Mouse (Mus musculus) gonadal fat pad, adult 2 months (tissue): Measurements from ENCODE around the gene Avil. TPM values are rescaled to one million over a fixed set of nuclear protein-coding genes. Genes with fewer than 3 reads are reported as not detected.

ENCODE experiments used
- DNase-seq: peaks from one replicate; pipeline ENCODE4 v3.0.0-alpha.2; 2012; ENCODE audit warnings: low read depth
- polyA plus RNA-seq: library from polyadenylated mRNA; depleted of rRNA; stranded (reverse); fragments of >200 nt; gene quantifications from 2 replicates; pipeline ENCODE4 v1.2.3, GENCODE M21; 2012

The Avil gene
- polyA plus RNA-seq, 1 experiment, result 0.07 TPM

DNA sequence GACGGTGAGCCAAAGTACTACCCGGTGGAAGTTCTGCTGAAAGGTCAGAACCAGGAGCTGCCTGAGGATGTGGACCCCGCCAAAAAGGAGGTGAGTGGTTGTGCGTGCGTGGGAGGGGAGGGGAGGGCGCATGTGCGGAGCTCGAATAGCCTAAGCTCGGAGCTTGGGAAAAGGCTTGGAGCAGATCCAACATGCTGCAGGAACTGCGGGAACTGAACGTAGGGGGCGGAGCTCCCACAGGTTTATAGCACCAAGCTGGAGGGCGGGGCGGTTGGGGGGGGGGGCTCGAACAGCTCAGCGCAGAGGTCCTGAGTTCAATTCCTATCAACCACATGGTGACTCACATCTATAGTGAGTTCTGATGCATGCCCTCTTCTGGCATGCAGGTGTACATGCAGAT is 17.9 kb downstream of the Avil start:
- no peak for DNase-seq

DNA sequence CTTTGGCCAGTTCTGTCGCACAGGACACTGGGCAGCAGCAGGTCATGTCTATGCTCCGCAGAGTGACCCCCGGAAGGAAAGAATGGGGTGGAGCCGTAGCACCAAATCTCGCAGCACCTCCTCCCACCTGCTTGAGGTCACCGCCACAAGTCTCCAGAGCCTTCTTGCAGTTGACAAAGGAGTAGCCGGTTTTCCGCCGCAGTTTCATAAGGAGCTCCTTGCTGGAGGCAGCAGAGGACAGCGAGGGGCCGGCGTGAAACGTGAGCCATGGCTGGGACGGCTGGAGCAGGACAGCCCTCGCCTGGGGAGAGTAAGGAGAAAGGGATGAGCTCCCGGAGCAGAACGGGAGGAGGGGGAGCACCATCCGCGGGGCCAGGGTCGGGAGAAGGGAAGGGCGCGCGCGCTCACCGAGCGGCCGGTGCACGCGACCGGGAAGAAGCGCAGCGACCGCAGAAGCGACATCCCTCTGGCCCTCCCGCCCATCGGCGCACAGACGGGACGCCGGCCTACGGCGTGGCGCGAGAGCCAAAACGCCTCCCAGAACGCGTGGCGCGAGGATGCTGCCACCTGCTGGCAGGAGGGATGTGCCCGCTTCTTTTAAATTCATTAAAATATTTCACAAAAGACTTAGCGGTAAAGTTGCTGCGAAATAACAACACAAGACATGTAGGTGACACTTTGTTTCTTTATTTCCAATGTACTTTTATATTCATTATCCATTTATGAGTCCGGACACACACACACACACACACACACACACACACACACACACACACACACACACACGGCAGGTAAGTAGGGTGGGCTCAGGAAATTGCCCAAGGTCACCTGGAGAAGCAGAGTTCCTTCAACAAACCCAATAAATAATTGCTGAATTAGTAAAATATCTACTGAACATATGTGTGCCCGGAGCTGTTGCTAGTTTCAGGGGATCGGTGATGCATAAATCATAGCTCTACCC is 30.1 kb downstream of the Avil start, which contains the start of gene Tsfm:
Gene Tsfm, minus strand, starts transcription at position 505 of the 961 bp plus-strand sequence.
- no peak for DNase-seq

DNA sequence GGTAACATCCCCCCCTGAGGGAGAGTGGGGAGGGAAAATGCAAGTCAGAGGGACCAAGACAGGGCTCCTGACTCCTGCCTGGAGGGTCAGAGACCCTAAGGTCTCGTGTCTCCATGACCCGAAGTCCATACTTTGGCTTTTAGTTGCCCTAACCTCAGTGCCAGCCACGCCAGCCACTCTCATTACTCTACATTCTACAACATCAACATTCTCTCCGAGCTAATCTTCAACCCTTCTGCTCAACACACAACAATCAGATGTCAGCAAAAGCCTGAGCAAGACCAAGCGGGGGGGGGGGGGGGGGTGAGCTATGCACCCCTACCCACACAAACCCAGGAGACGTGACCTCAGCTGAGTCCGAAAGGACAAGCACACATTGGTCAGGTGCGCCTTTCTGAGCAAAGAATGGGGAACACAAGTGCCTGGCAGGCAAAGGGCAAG is 32.8 kb downstream of the Avil start:
- no peak for DNase-seq

GRCm38 (mm10) chr10:127036273-127036672 is 35.8 kb downstream of the Avil start:
- no peak for DNase-seq

DNA sequence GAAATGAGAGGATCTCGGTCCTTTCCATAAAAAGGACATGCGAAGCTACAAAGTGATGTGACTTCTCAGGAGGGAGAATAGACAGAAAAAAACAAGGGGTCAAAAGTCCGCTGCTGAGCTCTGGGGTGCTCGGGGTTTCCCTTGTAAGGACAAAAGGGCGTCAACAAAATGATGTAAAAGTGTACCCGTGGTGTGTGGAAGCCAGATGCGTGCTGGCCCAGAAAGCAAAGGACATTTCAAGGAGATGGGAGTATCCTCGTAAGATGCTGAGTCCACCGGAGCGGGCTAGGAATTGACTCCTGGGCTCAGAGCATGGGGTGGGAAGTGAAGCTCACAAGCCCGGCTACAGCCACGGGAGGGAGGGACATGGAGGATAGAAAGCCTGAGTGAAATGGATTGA is 37.1 kb downstream of the Avil start:
- no peak for DNase-seq

DNA sequence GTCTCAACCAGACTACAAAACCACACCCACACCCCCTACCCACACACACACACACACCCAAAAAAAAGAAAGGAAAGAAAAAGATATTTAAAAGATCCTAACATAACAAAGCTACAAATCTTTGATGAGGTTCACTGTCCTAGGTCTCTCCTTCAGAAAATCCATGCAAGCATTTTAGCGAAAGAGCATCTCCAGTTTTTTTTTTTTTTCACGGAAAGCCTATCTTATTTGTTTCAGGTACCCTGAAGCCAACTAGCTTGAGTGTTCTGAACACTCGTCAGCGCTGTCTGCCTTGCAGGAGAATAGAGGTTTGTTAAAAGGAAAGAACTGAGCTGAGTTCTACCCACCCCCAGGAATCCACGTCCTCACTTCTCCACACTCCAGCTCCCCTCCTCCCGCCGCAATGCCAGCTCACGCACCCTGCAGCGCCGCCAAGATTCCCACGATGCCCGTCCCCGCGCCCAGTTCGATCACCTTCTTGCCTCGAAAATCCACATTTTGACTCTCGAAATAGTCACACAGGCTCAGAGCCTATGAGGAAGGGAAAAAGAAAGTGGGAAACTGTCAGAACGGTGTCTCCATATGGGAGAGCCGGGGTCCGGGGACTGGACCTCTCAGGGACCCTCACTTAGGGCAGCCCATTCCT is 40.2 kb downstream of the Avil start:
- DNase-seq, result no peak

DNA sequence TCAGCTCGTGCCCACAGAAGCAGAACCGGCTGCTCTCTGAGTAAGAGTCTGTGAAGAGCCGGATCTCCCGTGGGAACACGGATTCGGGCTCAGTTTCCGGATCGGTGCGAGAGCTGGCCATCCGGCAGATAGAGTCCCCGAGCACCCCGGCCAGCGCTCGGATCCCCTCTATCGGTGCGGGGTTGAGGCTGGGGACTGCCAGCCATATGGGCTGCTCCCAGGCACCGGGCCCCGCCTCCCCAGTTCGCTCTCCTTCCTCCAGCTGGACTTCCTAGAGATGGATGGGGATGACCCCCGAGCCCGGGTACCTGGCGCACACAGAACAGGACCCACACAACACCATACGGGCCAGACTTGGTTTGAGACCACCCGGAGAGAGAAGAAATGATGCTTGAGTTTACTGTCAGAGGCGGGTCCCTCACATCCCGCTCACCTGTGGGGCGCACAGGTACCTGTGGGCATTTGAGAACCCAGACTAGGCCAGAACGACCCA is 40.8 kb downstream of the Avil start, which contains the start of the genes Mettl1 and Eef1akmt3:
Gene Mettl1, plus strand, starts transcription at position 141 of the 493 bp plus-strand sequence.
Gene Eef1akmt3, minus strand, starts transcription at position 240 of the 493 bp plus-strand sequence.
- no peak for DNase-seq

DNA sequence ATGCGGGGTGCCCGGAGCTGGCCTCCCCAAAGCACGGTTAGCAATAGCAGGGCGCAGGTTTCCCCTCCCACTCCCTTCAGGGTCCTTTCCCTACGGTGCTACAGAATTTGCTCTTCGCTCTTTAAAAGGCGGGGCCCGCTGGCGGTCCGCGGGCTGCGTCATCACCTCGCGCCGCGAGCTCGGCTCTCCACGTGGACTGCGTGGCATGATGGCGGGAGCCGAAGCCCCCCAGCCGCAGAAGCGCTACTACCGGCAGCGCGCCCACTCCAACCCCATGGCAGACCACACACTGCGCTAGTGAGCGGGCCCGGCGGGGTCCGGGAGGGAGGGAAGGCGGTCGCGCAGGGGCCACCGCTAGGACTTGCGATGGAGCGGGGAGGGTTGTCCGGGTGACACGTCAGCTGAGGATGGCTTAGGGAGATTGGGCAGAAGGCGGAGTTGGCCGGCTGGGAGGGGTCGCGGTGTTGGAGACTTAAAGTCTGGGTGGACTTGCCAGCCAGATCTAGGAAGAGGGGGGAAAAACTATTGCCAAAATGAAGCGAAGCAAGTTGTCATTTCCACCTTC is 41.3 kb downstream of the Avil start:
- no peak for DNase-seq

- no peak for DNase-seq
Observed at GRCm38 (mm10) chr10:127042468-127043115, 42.1 kb downstream of the Avil start.

- no peak for DNase-seq
Observed at GRCm38 (mm10) chr10:127043187-127043586, 42.7 kb downstream of the Avil start.

- DNase-seq, result no peak
Observed at GRCm38 (mm10) chr10:127047954-127048353, 47.4 kb downstream of the Avil start, which contains the start of gene Cyp27b1. Gene Cyp27b1, plus strand, starts transcription at chr10:127048250.

DNA sequence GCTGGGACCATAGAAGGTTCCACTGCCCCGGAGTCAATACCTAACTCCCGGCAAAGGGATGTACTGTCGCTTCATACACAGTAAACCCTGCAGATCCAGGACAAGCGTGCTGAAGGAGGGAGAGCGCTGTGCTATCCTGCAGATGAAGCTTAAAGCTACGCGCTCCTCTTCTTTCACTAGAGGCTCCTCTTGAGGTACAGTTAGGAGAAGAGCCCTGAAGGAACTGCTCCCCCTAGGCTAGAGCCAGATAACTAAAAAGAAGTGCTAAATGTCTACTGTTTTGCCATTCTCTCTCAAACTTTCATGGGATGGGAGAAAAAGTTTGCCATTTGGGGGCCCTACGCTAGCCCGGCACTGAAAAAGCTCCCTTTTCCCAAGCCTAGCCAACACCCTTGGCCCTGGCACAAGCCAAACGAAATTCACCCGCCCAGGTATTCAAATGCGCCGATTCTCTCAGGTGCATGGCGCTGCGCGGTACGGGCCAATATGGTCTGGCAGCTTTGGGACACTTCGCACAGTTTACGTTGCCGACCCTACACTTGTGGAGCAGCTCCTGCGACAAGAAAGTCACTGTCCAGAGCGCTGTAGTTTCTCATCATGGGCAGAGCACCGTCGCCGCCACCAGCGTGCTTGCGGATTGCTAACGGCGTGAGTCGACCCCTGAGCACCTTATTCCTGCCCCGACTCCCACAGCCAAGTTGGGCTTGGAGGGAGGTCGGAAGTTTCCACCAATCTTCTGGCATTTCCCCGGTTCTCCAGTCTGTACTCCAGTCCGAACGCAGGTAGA is 48.3 kb downstream of the Avil start:
- DNase-seq, result no peak

DNA sequence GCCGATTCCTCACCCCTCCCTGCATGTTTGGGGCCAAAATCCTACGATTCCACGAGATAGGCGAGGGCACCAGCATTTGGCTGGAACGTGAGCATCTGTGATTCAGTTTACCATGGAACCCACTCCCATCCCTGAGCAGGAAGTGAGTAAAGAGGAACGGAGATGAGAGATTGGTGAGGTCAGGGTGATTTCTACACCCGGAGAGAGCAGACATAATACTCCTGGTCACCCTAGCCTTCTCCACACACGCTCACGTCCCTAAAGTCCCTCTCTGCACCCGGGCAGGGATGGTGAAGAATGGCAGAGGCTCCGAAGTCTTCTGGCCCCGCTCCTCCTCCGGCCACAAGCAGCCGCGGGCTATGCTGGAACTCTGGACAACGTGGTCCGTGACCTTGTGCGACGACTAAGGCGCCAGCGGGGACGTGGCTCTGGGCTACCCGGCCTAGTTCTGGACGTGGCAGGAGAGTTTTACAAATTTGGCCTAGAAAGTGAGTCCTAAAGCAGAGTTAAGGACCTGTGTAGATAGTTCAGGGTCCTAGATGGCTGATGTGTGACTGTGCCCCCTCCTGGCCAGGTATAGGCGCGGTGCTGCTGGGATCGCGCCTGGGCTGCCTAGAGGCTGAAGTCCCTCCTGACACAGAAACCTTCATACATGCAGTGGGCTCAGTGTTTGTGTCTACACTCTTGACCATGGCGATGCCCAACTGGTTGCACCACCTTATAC is 49.0 kb downstream of the Avil start:
- no peak for DNase-seq

GRCm38 (mm10) chr10:127050119-127050474 is 49.6 kb downstream of the Avil start:
- no peak for DNase-seq

DNA sequence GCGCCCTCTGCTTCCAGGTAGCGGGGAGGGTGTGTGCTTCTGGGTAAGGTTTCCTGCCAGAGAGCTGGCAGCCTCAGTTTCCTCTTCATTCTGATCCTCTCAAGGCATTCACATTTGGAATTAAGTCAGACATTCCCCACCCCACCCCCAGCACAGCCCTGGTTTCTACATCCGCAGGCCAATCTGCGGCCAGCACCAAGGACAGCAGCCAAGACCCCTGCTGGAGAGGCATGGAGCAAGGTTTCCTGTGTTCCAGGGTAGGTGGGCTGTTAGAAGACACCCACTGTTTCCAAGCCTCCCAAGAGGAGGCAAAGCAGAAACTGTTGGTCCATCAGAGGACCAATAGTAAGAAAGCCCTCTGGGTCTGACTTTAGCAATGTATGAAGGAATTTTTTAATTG is 54.1 kb downstream of the Avil start:
- no peak for DNase-seq

GRCm38 (mm10) chr10:127055406-127055805 is 54.9 kb downstream of the Avil start:
- no peak for DNase-seq

DNA sequence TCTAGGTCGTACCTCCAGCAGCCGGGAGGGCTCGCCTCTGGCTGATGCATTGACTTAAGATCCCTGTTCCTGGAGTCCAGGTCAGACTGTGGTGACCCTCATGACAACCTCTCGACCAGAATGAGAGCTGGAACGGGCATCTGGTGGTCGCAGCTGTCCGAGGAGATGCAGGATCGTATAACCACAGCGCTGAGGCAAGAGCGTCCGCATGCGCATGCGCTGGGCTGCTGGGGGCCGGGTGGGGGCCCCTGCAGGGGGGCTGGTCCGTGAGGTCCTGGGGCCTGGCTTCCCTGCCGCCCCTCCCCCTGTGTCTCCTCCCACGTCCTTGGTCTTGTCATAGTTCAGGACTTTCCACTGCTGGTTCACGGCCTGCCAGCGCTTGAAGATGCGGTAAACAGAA is 56.0 kb downstream of the Avil start:
- DNase-seq, result no peak

- DNase-seq, result no peak
Observed at GRCm38 (mm10) chr10:127058161-127058560, 57.7 kb downstream of the Avil start.

GRCm38 (mm10) chr10:127058708-127059107 is 58.2 kb downstream of the Avil start:
- no peak for DNase-seq
